Mouse (Mus musculus): ENCODE results near the gene Prss40. TPM values are rescaled to one million over a fixed set of nuclear protein-coding genes. Genes with fewer than 3 reads are reported as not detected.

Gene Prss40
- polyA plus RNA-seq (2014; fragmentation: Illumina TruSeq; extraction: RNeasy Lipid Tissue Mini Kit (QIAGEN cat#74804); ENCODE audit: low read depth, low replicate concordance): not detected

GRCm38 (mm10) chr1:34560843-34561242 is at the start of gene Prss40:
Gene Prss40, minus strand, starts transcription at chr1:34560943.

GRCm38 (mm10) chr1:34578851-34579781 is 18.4 kb upstream of the Prss40 start, which contains the start of gene Amer3:
Gene Amer3, plus strand, starts transcription at chr1:34579657.

GRCm38 (mm10) chr1:34535043-34535698 is 25.6 kb downstream of the Prss40 start, which contains the start of gene Cfc1:
Gene Cfc1, plus strand, starts transcription at chr1:34535648.

Other genes with a start within 250 kb of the Prss40 start
- gene Ccdc115, start 121.3 kb downstream of the Prss40 start, polyA plus RNA-seq (2014; fragmentation: Illumina TruSeq; extraction: RNeasy Lipid Tissue Mini Kit (QIAGEN cat#74804); ENCODE audit: low read depth, low replicate concordance): 22.2 TPM
- gene Imp4, start 121.1 kb downstream of the Prss40 start, polyA plus RNA-seq (2014; fragmentation: Illumina TruSeq; extraction: RNeasy Lipid Tissue Mini Kit (QIAGEN cat#74804); ENCODE audit: low read depth, low replicate concordance): 13.7 TPM
- gene Ptpn18, start 101.2 kb downstream of the Prss40 start, polyA plus RNA-seq (2014; fragmentation: Illumina TruSeq; extraction: RNeasy Lipid Tissue Mini Kit (QIAGEN cat#74804); ENCODE audit: low read depth, low replicate concordance): 6.1 TPM
- not detected for gene Prss39, start 62.5 kb downstream of the Prss40 start, polyA plus RNA-seq (2014; fragmentation: Illumina TruSeq; extraction: RNeasy Lipid Tissue Mini Kit (QIAGEN cat#74804); ENCODE audit: low read depth, low replicate concordance)
- gene Cfc1, start 25.3 kb downstream of the Prss40 start, polyA plus RNA-seq (2014; fragmentation: Illumina TruSeq; extraction: RNeasy Lipid Tissue Mini Kit (QIAGEN cat#74804); ENCODE audit: low read depth, low replicate concordance): not detected
- not detected for gene Amer3, start 18.7 kb upstream of the Prss40 start, polyA plus RNA-seq (2014; fragmentation: Illumina TruSeq; extraction: RNeasy Lipid Tissue Mini Kit (QIAGEN cat#74804); ENCODE audit: low read depth, low replicate concordance)